Mouse (Mus musculus) kidney, adult 2 months (tissue): ENCODE measurements at regions not wholly inside any gene's neighbourhood (a gene's known extent, or its start where the extent isn't known, plus 50 kb on each side); places are given as distances from the start of the nearest gene placed in this dataset.

Experiments
- CTCF ChIP-seq: fragments of 200-500 bp; conservative IDR thresholded peaks from 2 replicates; pipeline ENCODE4 v1.5.1; 2011; ENCODE audit warnings: low read depth, mild to moderate bottlenecking, control low read depth, low read length, moderate library complexity, mixed read lengths; ENCODE audit not compliant: insufficient read depth, insufficient read length
- POLR2A ChIP-seq: fragments of 200-500 bp; IDR thresholded peaks from one replicate; pipeline ENCODE4 v1.6.1; 2011; ENCODE audit warnings: low read depth, low read length, control low read depth

GRCm38 (mm10) chr7:96006299-96006698, 164.7 kb upstream of the Tenm4 start:
- TF ChIP-seq POLR2A (no peak), CTCF (no peak)
